Mouse (Mus musculus) ES-E14 (cell line): ENCODE results near the gene Fmnl1. TPM values are rescaled to one million over a fixed set of nuclear protein-coding genes. Genes with fewer than 3 reads are reported as not detected.
A peak's percentile ranks its signal among the peaks of the same experiment; 100 is the strongest.

Experiments used
- DNase-seq: peaks from one replicate; pipeline ENCODE4 v3.0.0-alpha.2; 2013; ENCODE audit warnings: low read depth, low spot score
- H3K27ac ChIP-seq: 2 replicates; pipeline ENCODE4 v1.5.1; 2012; ENCODE audit warnings: low read depth, mild to moderate bottlenecking, low read length, moderate library complexity, mixed read lengths; ENCODE audit not compliant: poor library complexity, insufficient read depth, severe bottlenecking
- H3K36me3 ChIP-seq: 2 replicates; pipeline ENCODE4 v1.6.1; 2012; ENCODE audit warnings: mild to moderate bottlenecking, low read length, moderate library complexity, mixed read lengths; ENCODE audit not compliant: control insufficient read depth, poor library complexity, insufficient read depth, severe bottlenecking
- H3K4me1 ChIP-seq, 2 experiments: fragments of 150-350 bp in 1 of 2; sonication (generic) in 1 of 2; 2 replicates each; pipeline ENCODE4 v1.6.1; 2012; ENCODE audit warnings: low read length in 2 of 2, mild to moderate bottlenecking in 1 of 2, mixed read lengths in 1 of 2; ENCODE audit not compliant: control insufficient read depth in 2 of 2, insufficient read depth in 2 of 2, poor library complexity in 1 of 2
- H3K4me3 ChIP-seq, 2 experiments: fragments of 150-350 bp in 1 of 2; sonication (generic) in 1 of 2; 2 replicates each; pipeline ENCODE4 v1.5.1; 2012; ENCODE audit warnings: low read length in 2 of 2, low read depth in 1 of 2, mild to moderate bottlenecking in 1 of 2, mixed read lengths in 1 of 2; ENCODE audit not compliant: insufficient read depth in 1 of 2, poor library complexity in 1 of 2, severe bottlenecking in 1 of 2
- H3K9ac ChIP-seq: 2 replicates; pipeline ENCODE4 v1.6.1; 2012; ENCODE audit warnings: low read depth, mild to moderate bottlenecking, low read length, mixed read lengths; ENCODE audit not compliant: poor library complexity, insufficient read depth, severe bottlenecking
- H3K9me3 ChIP-seq: fragments of 150-350 bp; sonication (generic); 2 replicates; pipeline ENCODE4 v1.6.1; 2012; ENCODE audit warnings: low read depth, mild to moderate bottlenecking, low read length; ENCODE audit not compliant: control insufficient read depth, insufficient read depth
- CHD2 ChIP-seq: IDR thresholded peaks from 2 replicates; pipeline ENCODE4 v1.6.1; 2014; ENCODE audit warnings: mild to moderate bottlenecking, low read depth, low read length, inconsistent platforms
- HCFC1 ChIP-seq: IDR thresholded peaks from 2 replicates; pipeline ENCODE4 v1.6.1; 2012; ENCODE audit warnings: low read length, inconsistent platforms, borderline replicate concordance; ENCODE audit not compliant: insufficient read depth
- MAFK ChIP-seq: IDR thresholded peaks from 2 replicates; pipeline ENCODE4 v1.6.1; 2014; ENCODE audit warnings: mild to moderate bottlenecking, low read depth, low read length, inconsistent platforms; ENCODE audit not compliant: insufficient read depth
- ZC3H11A ChIP-seq: IDR thresholded peaks from 2 replicates; pipeline ENCODE4 v1.6.1; 2012; ENCODE audit warnings: low read depth, mild to moderate bottlenecking, inconsistent platforms, low read length, borderline replicate concordance
- ZNF384 ChIP-seq: IDR thresholded peaks from 2 replicates; pipeline ENCODE4 v1.6.1; 2012; ENCODE audit warnings: low read depth, low read length, inconsistent platforms
- in situ Hi-C, 2 experiments: fragments of 600-800 bp; cut with MboI; formaldehyde crosslinking; loops; one replicate each; pipeline ENCODE4 v1.15.1; 2025; ENCODE audit warnings: low sequenced_read_pairs in 2 of 2, inconsistent platforms in 1 of 2; ENCODE audit not compliant: unreplicated experiment in 2 of 2
- total RNA-seq: library from RNA; depleted of rRNA; stranded (reverse); fragments of 300-350 nt; gene quantifications from 2 replicates; pipeline ENCODE4 v1.2.3, GENCODE M21; 2012

The Fmnl1 gene
- total RNA-seq, 1 experiment, result 0.94 TPM

DNA sequence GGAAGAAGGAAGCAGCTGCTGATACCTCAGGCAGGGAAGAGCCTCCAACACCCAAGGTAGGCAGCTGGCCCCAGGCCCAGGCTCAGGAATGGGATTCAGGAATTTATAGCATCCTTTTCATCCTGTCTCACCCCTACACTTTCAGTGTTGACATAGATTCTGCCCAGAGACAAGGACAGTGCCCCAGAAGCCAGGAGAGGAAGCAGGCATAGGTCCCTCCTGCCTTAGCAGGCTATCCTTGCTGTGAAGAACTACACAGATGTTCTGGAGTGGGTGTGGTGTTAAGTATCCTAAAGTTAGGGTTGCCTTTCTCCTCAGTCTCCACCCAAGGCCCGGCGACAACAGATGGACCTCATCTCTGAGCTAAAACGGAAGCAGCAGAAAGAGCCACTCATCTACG is 26.4 kb downstream of the Fmnl1 start:
- H3K9ac ChIP-seq, result no peak overlapping the region
- TF ChIP-seq HCFC1, result no peak
- TF ChIP-seq ZC3H11A, result no peak
- TF ChIP-seq MAFK, result no peak
- no peak for TF ChIP-seq ZNF384
- no peak for TF ChIP-seq CHD2
- peaks cover 0 to 16% of the 10 kb centered on the region in 2 experiments; a peak in 2 of 4 replicates for H3K4me1 ChIP-seq
- no peaks in the 10 kb centered on the region for H3K36me3 ChIP-seq
- no peak overlapping the region for H3K4me3 ChIP-seq
- in situ Hi-C loops, result no loop called here
- no peak overlapping the region for H3K27ac ChIP-seq
- no peak for DNase-seq
- H3K9me3 ChIP-seq, result no peaks in the 10 kb centered on the region

DNA sequence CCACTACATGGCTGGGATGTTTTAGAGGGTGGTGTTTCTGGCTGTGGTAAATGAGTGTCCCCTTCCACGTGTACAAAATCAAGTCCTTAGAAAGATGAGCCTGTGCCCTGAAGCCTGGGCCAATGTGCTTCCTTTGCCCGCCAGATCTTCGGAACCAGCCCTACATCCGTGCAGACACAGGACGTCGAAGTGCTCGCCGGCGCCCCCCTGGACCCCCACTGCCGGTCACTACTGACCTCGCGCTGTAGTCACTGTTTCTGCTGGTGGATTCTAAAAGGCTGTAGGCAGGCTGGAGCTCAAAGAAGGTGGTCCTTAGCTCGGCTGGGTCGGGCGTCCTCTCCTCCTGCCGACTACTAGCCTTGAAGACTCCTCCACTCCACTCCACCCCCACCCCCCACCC is 27.4 kb downstream of the Fmnl1 start:
- peaks cover 0 to 11% of the 10 kb centered on the region in 2 experiments; a peak in 2 of 4 replicates for H3K4me1 ChIP-seq

DNA sequence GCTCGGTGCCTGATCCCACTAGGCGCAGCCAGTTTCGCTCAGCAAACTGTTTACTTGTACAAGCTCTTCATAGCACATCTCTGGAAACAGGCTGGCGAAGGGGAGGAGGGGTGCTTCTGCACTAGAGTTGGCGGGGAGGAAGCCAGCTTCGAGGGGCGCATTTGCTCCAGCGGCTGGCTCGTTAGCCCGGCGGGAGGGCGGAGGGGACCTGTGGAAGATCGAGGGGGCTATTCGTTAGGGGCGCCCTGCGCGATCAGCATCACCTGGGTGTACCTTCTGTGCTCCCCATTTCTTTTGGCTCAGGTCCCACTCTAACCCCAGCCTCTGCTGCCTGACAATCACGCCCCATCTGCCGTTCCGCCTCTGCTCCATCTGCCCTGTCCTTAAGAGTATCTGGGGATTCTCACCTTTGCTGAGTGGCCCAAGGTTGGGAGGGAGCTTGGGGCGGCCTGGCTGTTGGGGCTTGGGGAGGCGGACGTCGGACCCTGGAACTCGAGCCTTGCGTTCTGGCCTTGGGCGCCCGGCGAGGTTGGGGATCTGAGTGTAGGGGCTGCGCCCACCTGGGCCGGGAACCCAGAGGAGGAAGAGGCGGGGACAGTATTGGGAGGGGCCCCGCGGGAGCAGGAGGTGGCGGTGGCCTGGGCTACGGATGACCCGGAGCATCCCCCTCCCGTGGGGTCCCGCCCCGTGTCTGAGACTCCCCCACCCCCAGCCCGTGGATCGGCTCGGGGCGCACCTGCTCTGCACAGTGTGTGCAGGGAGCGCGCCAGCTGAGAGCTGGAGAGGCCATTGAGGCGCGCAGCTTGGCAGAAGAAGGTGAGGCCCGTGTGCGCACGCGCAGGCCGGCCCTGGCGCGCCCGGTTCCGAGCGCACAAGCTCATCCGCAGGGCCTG is 28.2 kb downstream of the Fmnl1 start:
- in situ Hi-C loops, result no loop called here
- TF ChIP-seq ZNF384 (no peak), MAFK (no peak), CHD2 (no peak), HCFC1 (no peak), ZC3H11A (no peak)
- no peaks in the 10 kb centered on the region for H3K36me3 ChIP-seq
- H3K4me1 ChIP-seq, result peaks cover 0 to 8% of the 10 kb centered on the region in 2 experiments; a peak in 2 of 4 replicates
- peak overlapping the region; percentile 81 for H3K9ac ChIP-seq
- DNase-seq, result no peak
- no peak overlapping the region for H3K27ac ChIP-seq
- peak overlapping the region; percentile 83 to 85 for H3K4me3 ChIP-seq
- H3K9me3 ChIP-seq, result no peaks in the 10 kb centered on the region

More for the DNA sequence above, 27.4 kb downstream of the Fmnl1 start:
- no peak overlapping the region; the same call in 1 of the 2 replicates for H3K9ac ChIP-seq
- peak overlapping the region; percentile 43 to 85; a peak in 2 of 4 replicates for H3K4me3 ChIP-seq
- TF ChIP-seq ZNF384 (no peak), ZC3H11A (no peak), HCFC1 (no peak), CHD2 (no peak), MAFK (no peak)
- H3K9me3 ChIP-seq, result no peaks in the 10 kb centered on the region
- in situ Hi-C loops, result no loop called here
- no peaks in the 10 kb centered on the region for H3K36me3 ChIP-seq
- DNase-seq, result no peak
- no peak overlapping the region for H3K27ac ChIP-seq

DNA sequence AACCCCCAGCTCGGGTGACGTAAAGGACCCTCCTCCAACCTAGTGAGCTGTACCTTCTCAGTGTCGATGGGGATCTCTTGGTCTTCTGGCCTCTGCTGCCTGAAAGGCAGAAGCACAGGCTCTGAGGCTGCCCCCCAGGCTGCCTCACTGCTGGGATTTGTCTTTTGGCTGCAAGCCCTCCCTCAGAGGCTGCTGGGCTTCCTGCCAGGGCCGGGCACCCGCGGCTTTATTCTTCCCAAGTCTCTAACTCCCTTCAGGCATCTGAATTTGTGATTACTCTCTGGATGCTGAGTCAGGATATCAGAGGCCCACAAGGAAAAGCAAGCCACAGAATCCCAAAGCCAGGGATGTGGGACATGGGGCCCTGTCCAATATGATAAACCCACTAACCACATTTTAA is 30.8 kb downstream of the Fmnl1 start:
- in situ Hi-C loops, result no loop called here

More for the DNA sequence above, 30.8 kb downstream of the Fmnl1 start:
- Histone ChIP-seq H3K27ac (no peak overlapping the region), H3K4me1 (peaks cover 0 to 8% of the 10 kb centered on the region in 2 experiments; a peak in 2 of 4 replicates), H3K4me3 (no peak overlapping the region), H3K9me3 (no peaks in the 10 kb centered on the region), H3K36me3 (no peaks in the 10 kb centered on the region), H3K9ac (no peak overlapping the region)
- no peak for TF ChIP-seq ZC3H11A
- no peak for TF ChIP-seq HCFC1
- no peak for TF ChIP-seq ZNF384
- TF ChIP-seq CHD2, result no peak
- no peak for TF ChIP-seq MAFK
- DNase-seq, result no peak
